Mouse (Mus musculus) gonadal fat pad, adult 2 months (tissue): Measurements from ENCODE around the gene Cisd1. TPM values are rescaled to one million over a fixed set of nuclear protein-coding genes. Genes with fewer than 3 reads are reported as not detected.

ENCODE experiments used
- DNase-seq: peaks from one replicate; pipeline ENCODE4 v3.0.0-alpha.2; 2012; ENCODE audit warnings: low read depth
- polyA plus RNA-seq: library from polyadenylated mRNA; depleted of rRNA; stranded (reverse); fragments of >200 nt; gene quantifications from 2 replicates; pipeline ENCODE4 v1.2.3, GENCODE M21; 2012; rRNA removed

Gene Cisd1
- polyA plus RNA-seq, 1 experiment: 76.4 TPM

DNA sequence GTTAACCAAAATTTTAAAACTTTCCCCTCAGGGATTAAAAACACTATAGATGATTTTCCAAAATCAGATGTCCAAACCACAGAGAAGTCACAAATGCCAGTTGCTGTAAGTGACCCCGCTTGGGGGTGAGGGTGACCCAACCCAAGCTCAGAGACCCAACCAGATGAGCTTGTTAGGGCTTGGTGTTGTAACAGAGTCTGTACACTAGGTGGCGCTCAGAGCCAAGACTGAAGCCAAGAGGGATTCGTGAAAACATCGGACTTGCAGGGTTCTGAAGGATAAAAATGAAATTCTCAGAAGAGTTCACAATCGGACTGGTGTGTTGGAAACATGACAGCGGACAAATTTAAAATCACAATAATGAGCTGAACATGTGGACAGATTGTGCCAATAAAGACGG lies 18.0 kb downstream of the Cisd1 start:
- DNase-seq: no peak

DNA sequence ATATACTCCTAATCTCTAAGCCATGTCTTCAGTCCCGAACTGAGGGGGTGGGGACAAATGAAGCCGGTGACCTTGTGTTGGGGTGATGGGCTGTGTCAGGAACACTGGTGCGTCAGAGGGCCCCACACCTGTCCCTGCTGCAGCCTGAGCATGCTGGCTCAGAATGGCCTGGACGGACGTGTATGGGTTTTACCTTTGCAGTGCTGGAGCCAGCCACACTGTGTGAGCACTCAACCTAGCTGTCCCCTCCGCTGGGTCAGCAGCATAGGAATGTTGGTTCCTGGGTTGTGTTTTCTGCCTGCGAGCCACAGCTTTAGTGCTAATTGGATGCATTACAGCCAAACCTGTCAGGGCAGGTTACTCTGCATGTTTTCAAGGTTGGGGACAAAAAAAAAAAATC lies 18.6 kb downstream of the Cisd1 start:
- no peak for DNase-seq

DNA sequence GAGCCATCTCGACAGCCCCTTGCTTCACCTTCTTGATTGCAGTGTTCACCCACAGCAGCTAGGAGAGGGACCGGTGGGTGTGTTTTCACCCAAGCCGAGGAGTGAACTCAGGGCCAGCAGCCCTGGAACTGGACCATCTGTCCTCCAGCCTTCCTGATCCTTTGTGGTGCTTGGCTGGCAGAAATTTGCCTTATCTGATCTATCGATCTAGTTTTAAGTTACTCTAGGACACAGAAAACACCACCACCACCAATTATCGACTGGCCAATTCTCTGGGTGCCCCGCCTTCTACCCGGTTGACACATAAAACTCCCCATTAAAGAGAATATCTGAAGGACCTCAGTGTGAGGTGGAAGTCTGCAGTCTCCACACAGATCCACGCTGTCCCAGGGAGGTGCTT lies 21.1 kb downstream of the Cisd1 start:
- no peak for DNase-seq

DNA sequence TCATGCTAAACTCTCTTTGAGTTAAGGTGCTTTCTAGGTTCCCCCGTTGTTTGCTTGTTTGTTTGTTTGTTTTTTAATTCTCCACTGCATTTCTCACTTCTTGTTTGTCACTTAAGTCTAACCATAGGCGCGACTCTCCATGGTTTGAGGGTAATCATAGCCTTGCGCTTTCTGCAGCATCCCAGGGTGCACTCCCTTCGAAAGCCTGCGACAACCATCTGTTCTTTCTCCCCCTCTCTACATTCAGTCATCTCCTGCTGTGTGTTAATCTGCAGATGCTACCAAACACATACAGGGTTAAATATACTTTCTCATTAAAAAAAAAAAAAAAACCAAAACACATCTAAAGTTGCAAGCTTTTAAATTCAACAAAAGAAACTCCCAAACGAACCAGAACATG lies 28.3 kb downstream of the Cisd1 start:
- no peak for DNase-seq

DNA sequence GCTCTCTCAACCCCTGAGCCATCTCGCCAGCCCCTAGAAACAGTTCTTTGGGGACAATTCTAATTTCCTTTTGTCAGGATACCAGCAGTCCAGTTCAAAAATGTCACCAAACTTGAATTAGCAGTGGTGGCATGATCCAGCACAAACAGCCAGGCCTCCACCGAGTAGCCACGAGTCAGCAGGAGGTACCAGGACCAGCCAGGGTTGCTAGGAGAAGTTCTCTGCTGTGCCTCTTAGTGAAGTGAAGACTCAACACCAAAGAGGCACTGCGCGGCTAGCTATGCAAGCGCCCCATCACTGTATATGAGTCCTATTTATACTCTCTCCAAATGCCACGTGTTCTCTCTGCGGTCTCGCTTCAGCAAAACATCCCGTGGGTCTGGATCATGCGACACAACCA lies 28.7 kb downstream of the Cisd1 start:
- DNase-seq: no peak

DNA sequence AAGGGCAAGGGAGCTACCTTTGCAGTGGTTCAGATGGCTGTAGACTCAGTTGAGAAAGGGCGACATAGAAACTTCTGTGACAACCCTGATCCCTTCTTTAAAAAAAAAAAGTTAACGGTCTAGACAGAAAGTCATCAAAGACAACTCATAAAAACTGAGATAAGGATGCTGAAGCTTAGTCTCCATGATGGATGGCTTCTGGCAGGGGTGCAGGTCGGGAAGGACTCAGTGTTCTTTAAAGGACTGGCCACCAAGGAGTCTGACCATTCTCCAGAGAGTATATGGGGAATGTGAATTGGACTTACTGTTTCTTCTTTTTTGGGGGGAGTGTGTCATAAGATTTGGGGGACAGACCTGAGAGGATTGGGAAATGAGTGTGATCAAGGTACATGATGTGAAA lies 30.2 kb downstream of the Cisd1 start:
- no peak for DNase-seq

DNA sequence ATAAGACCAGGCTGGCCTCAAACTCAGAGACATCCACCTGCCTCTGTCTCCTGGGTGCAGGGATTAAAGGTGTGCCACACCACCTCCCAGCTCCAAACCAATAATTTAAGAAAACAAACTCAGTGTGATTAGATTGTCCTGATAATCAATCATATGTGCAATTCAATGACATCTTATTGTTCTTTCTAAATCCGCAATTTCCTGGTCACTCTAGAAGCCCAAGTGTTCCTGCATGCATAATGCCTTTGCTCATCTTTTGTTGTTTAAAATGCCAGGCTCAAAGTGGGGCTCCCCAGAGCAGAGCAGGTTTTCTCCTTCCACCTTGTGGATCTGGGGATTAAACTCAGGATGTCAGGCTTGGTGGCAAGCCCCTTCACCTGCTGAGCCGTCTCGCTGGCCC lies 34.5 kb downstream of the Cisd1 start:
- DNase-seq: no peak

DNA sequence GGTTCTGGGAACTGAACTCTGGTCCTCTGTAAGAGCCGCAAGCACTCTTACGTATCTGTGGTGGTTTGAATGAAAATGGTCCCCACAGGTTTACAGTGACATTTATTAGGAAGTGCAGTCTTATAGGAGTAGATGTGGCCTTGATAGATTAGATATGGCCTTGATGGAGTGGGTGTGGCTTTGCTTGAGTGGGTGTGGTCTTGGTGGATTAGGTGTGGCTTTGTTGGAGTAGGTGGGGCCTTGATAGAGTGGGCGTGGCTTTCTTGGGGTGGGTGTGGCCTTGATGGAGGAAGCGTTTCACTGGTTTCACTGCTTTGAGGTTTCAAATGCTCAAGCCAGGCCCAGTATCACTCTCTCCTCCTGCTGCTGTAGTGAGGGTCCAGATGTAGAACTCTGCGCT lies 36.6 kb downstream of the Cisd1 start:
- DNase-seq: no peak

DNA sequence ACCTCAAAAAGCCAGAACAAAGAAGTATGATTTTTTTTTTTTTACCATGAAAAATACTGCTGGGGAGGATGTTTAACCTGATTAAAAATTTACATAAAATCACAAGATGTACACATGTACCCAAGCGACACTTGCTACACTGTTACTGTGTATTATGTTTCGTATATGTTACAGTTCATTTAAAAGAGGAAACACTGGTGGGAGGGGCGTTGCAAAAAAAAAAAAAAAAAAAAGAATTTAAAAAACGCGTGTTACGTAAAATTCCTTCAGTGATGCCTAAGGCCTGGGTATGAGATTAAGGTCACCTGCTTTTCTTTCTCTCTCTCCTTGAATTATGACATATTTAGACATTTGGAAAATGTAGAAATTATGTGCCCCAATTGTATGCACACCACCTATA lies 38.0 kb downstream of the Cisd1 start:
- DNase-seq: no peak

DNA sequence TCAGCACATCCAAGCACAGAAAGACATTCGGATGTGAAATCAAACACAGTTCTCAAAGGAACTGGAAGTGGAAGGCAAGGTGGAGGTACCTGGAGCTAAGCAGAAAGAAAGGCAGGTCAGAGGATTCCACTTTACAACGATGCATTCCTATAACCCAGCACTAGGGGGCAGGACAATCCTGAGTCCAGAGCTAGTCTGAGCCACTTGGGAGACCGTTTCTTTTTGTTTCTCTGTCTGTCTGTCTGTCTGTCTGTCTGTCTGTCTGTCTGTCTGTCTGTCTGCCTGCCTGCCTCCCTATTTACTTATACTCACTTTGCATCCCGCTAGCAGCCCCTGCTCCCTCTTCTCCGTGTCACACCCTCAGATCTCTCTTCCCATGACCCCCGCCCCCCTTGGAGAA lies 38.6 kb downstream of the Cisd1 start:
- no peak for DNase-seq

DNA sequence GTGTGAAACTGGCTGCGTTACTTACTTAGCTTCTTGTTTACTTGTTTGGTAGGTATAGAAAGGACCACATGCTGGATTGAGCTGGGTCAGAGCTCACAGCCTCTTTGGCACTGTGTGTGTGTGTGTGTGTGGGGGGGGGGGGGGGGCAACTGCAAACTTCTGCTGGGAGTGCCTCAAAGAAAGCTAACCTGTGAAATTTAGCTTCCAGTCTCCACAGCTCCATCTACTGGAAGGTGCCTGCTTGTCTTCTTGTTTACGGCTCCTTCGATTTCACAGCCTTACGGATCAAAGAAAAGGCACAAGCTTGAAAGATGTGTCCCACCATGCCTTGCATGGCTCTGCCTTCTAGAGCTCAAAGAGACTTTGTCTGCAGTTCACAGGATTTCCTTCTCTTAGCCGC lies 42.3 kb downstream of the Cisd1 start:
- DNase-seq: no peak

DNA sequence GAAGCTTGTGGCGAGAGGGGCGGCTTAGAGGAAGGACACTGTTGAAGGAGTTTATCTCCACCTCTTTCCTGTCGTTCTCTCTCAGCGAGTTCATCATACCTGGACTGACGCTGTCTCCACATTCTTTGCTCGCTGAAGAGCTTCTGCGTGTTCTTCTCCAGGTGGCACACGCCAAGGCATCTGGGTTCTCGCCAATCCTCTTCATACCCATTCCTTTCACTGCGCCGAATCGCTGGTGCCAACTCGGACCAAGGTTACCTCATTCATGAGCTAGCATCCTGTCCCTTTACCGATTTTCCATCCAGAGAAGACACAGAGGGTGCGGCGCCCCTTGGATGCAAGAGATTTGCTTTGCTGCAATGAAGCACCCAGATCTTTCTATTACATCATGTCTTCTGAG lies 44.6 kb downstream of the Cisd1 start:
- DNase-seq: no peak

DNA sequence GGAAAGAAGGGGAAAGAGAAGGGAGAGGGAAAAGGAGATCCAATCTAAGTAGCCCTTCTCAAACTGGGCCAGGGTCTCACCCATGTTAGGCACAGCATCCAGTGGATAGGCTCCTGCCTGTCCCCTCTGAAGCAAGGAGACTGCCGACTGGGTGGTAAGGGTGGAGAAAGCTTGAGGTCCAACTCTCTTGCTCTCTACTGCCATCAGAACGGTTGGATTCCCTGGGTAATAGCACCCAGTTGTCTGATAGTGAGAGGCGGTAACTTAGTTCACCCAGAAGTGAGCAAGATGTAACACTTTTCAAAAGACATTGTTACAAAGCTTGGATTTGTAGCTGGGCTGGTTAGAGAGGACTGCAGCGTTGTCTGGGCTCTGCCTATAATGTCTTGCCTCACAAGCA lies 51.5 kb downstream of the Cisd1 start:
- DNase-seq: no peak

DNA sequence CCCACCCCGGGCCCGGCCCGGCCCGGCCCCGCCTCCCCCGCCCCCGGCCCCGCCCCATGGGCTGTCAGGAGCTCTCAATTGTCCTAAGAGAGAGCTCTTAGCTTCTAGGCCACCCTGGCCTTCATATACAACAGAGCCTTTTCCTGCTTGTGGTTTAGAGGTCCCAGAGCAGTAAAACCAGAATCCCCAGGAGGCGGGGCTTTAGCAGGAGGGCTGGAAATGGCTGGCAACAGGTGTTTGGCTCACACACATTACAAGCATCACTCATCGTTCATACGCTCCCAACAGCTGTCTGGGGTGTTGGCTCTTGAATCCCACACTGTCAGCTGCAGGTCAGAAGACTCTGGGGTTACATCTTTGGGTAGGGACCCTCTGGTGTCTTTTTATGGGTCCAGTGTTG lies 52.5 kb downstream of the Cisd1 start:
- no peak for DNase-seq

DNA sequence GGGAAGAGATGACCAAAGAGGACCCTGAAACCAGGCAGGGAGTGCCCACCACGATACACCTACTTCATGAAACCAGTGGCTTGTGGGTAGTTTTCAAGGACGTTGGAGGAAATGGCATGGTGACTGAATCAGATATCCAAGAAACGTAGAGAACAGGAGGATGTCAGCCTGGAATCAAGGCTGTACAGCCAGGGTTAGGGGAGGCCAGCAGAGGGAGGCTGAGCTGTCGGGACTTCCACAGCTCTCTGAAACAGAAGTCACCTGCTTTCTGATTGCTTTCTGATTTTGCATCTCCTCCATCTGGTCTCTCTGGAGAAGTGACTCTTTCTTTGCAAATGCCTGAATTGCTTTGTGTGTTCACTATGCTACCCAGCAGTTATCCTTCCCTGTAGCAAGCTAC lies 53.0 kb downstream of the Cisd1 start:
- DNase-seq: no peak

DNA sequence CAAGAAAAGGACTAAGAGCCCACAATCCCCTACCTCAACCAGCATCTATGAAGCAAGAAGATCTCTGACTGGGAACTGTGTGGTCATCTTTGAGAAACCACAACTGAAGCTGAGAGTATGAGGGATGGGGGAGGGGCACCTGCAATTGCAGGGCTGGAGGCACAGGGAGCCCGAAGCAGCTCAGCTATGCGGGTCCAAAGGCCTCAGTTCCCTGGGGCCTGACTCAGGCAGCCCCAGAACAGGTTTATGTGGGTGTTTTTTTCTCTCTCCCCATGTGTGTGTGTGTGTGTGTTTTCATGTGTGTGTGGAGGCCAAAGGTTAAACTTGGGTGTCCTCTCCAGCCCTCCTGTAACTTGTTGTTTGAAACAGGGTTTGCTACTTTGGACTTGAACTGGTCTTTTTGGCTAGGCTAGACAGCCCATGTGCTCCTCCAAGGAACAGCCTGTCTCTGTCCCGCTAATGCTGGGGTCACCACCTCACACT lies 53.5 kb downstream of the Cisd1 start:
- DNase-seq: no peak

DNA sequence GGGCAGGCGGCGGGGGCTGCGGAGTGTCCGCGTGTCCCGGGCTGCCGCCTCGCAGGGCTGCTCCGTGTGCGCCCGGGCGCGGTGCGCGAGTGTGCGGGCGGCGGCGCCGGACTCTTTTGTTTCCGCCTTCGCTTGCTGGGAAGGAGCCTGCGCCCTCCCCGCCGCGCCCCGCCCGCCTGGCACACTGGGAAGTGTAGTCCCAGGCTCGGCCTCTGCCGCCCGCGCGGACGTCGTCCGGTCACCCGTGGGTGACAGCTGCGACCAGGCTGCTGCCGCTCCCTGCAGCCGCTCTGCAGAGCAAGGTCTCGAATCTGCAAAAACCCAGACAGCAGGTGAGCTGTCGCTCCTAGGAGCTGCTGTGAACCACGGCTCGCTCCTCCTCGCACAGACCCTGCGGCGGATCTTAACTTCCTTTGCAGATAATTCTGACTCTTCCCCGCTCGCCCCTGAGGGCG lies 59.6 kb downstream of the Cisd1 start, which contains the start of gene Ube2d1:
Ube2d1 (minus strand) TSS at position 137 of the 455 bp plus-strand sequence.
- DNase-seq: no peak

DNA sequence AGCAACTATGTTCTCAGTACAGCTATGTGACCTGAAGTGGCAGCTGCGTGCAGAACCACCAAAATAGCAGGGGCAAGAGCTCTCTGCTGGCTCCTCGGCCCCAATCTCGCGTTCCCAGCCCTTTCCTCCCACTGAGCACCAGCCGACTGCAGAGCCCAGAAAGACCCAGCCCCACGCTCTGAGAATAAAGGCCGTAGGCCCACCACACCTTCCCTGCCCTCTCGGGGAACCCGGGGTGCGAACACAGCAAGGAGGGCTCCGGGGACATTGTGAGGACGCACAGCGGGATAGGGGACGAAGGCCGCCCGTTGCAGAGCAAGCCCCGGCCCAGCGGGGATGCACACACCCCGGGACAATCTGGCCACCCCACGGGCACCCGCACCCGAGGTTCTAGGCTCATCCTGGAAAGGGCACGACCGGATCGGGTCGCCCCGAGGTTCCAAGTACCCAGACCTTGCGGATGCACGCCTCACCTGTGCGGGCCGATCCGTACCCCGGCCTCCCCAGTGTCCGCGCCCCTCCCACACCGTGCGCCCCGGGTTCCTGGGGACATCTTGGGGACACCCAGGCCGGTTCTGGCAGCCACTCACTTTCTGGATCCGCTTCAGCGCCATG lies 60.1 kb downstream of the Cisd1 start:
- DNase-seq: no peak

DNA sequence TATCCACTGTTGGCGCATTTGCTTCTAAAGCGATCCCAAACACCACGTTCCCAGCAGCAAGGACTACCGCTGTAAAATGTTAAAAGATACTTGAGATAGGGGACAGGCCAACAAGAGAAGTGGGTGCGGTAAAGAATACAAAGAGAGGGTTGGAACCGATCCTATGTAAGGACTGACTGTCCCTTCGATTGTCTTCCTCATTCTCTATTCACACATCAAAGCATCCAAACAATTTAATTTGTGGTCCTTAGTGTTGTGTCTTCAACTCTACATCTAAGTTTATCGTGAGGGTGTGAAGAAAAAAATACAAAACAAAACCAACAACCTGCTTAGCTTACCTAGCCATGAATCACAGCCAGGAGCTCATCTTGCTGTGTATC lies 60.6 kb downstream of the Cisd1 start:
- no peak for DNase-seq

Other genes starting within 250 kb of the Cisd1 start
- gene Bicc1, start 185.3 kb downstream of the Cisd1 start, polyA plus RNA-seq: 19.9 and 23.6 TPM in 2 replicates
- gene Tfam, start 106.7 kb downstream of the Cisd1 start, polyA plus RNA-seq: 5.4 and 6.6 TPM in 2 replicates
- gene Ube2d1, start 59.7 kb downstream of the Cisd1 start, polyA plus RNA-seq: 21.5 and 22.6 TPM in 2 replicates
- 10.1 and 10.3 TPM in 2 replicates for gene Ipmk, start 2.8 kb upstream of the Cisd1 start, polyA plus RNA-seq